Mouse (Mus musculus): Measurements from ENCODE around the gene Nfkbia. TPM values are rescaled to one million over a fixed set of nuclear protein-coding genes. Genes with fewer than 3 reads are reported as not detected.

Nfkbia gene
- polyA plus RNA-seq, 1 experiment from 2014 or later, result 63.9 TPM

DNA sequence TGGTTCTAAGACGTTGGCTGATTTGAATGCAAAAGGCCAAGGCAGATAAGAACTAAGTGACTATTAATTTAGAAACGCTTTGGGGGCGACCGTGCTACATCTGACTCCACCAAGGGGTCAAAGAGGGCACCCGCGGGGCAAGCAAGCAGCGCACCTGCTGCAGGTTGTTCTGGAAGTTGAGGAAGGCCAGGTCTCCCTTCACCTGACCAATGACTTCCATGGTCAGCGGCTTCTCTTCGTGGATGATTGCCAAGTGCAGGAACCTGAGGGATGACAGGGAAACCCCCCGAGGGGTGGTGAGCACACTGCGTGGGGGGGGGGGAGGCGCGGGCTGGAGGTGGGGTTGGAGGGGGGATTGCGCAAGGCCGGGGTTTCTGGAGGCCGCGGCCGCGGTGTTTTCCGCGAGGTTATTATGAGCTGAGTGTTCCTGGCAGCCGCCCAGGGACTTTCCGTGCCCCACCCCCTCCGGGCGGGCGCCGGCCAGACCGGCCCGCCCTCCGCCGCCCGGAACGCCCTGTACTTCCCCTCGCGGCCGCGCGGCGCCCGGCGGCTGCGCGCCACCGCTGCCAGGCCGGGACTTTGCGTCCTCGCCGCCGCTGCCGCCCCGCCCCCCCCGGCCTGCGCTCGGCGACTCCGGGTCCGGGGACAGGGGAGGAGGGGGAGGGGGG lies 797 bp downstream of the Nfkbia start:
- Histone ChIP-seq H3K4me2 (replicated peaks) (peak overlapping the region; percentile 86), H3K4me3 (replicated peaks; ENCODE audit: low read length) (peak overlapping the region; percentile 84), H3K36me3 (replicated peaks; ENCODE audit: control insufficient read depth, insufficient read depth) (peaks cover 34% of the 10 kb centered on the region), H3K27ac (peak overlapping the region; percentile 98), H3K9me3 (ENCODE audit: control insufficient read depth, low read length) (no peaks in the 10 kb centered on the region), H3K9ac (peak overlapping the region; percentile 93), H3K27me3 (ENCODE audit: control insufficient read depth, insufficient read depth, low read length) (no peaks in the 10 kb centered on the region), H3K4me1 (replicated peaks; ENCODE audit: control insufficient read depth, insufficient read depth, low read length) (peaks cover 23% of the 10 kb centered on the region)
- ATAC-seq (ENCODE audit: low FRiP score), result peak; percentile 85
- peak; percentile 84 for DNase-seq (ENCODE audit: low spot score)
- 3% methylated on average over 45 of the region's 57 CpGs for WGBS

DNA sequence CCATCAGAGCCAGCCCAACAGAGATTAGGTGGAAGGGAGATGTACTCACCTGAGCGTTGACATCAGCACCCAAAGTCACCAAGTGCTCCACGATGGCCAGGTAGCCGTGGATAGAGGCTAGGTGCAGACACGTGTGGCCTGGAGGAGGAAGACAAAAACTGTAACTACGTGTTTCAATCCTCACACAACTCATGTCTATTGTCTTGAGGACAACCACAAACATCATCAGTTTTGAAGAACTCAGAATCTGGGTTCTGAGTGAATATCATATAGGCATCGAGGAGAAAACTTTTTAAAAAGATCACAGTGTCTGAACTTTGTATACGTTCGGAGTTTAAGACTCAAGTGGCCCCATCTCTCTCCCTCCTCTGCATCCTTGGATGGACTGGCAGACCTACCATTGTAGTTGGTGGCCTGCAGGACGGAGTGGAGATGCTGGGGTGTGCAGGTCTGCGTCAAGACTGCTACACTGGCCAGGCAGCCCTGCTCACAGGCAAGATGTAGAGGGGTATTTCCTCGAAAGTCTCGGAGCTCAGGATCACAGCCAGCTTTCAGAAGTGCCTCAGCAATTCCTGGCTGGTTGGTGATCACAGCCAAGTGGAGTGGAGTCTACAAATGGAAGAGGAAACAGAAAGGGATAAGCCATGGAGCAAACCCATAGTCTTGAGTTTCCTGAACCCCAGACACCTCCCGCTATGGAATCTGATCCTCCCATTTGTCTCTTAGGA lies 1.6 kb downstream of the Nfkbia start:
- no peak for DNase-seq (ENCODE audit: low spot score)
- peak overlapping the region; percentile 98 for H3K27ac ChIP-seq
- WGBS, result 83% methylated on average over 13 of the region's 13 CpGs

DNA sequence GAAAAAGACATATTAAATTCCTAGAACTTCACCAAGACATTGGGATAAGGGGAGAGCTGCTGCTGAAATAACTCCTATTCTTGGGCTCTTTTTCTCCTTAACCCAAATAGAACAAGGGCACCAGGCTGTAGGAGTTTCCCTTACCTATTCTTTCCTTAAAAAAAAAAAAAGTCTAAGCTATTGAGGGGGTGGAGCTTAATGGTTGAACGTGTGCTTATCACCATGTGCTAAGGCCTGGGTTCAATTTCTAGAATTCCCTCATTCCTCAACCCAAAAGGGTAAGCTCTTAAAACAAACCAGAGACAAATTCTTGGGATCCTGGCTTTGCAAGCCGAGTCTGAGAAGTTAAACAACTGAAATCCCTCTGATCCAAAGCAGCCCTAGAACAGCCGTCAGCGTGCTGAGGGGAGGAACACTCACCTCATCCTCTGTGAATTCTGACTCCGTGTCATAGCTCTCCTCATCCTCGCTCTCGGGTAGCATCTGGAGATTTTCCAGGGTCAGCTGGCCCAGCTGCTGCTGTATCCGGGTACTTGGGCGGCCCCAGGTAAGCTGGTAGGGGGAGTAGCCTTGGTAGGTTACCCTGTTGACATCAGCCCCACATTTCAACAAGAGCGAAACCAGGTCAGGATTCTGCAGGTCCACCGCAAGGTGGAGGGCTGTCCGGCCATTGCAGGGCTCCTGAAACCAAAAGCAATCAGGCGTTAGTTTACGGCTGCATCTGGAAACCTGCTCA lies 2.3 kb downstream of the Nfkbia start:
- Histone ChIP-seq H3K36me3 (replicated peaks; ENCODE audit: control insufficient read depth, insufficient read depth) (peaks cover 34% of the 10 kb centered on the region), H3K9ac (peak overlapping the region; percentile 10; the same call in 1 of the 2 replicates), H3K27ac (no peak overlapping the region), H3K27me3 (ENCODE audit: control insufficient read depth, insufficient read depth, low read length) (no peaks in the 10 kb centered on the region), H3K4me3 (replicated peaks; ENCODE audit: low read length) (no peak overlapping the region), H3K9me3 (ENCODE audit: control insufficient read depth, low read length) (no peaks in the 10 kb centered on the region), H3K4me1 (replicated peaks; ENCODE audit: control insufficient read depth, insufficient read depth, low read length) (peaks cover 23% of the 10 kb centered on the region), H3K4me2 (replicated peaks) (peak overlapping the region; percentile 86; the same call in 1 of the 2 replicates)
- DNase-seq (ENCODE audit: low spot score), result no peak
- ATAC-seq (ENCODE audit: low FRiP score), result no peak
- 91% methylated on average over 14 of the region's 14 CpGs for WGBS

More for the DNA sequence above, 1.6 kb downstream of the Nfkbia start:
- peaks cover 23% of the 10 kb centered on the region for H3K4me1 ChIP-seq (replicated peaks; ENCODE audit: control insufficient read depth, insufficient read depth, low read length)
- H3K9me3 ChIP-seq (ENCODE audit: control insufficient read depth, low read length), result no peaks in the 10 kb centered on the region
- peak overlapping the region; percentile 86 for H3K4me2 ChIP-seq (replicated peaks)
- peaks cover 34% of the 10 kb centered on the region for H3K36me3 ChIP-seq (replicated peaks; ENCODE audit: control insufficient read depth, insufficient read depth)
- H3K4me3 ChIP-seq (replicated peaks; ENCODE audit: low read length), result peak overlapping the region; percentile 84
- no peak for ATAC-seq (ENCODE audit: low FRiP score)
- H3K27me3 ChIP-seq (ENCODE audit: control insufficient read depth, insufficient read depth, low read length), result no peaks in the 10 kb centered on the region
- H3K9ac ChIP-seq, result peak overlapping the region; percentile 93

DNA sequence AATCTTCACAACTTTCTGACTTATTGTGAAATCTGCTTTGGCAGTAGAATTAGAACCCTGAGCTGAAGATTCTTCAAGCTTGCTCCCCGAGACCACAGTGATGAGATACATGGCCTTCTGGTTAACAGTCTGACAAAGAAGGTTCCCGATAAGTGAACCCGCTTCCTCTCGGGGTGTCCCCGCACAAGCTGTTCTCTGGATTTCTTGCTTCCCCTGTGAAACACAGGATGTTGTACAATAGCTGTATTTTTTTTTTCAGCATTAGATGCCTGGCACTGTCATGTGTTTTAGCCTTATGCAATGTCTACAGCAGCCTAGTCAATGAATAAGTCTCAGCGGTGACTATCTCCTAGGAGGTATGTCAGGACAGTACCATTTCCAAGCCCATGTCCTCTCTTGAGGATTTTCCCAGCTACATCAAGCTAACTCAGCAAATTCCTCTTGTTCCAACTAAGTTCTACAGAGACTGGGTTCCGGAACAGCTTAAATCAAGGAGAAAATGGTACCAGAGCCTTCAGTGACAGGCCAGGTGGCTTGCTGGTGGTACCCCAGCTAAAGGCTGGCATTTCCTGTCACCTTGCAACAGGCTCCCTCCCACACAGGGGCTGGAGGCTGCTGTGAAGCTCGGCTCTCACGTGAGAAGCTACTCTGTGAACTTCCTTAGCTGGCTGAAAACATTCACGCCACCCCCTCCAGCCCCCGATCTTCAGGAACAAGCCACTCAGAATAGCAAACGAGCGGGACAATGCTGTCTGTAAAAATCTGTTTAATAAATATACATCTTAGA lies 3.6 kb downstream of the Nfkbia start:
- no peak for ATAC-seq (ENCODE audit: low FRiP score)
- WGBS, result 88% methylated on average over 13 of the region's 13 CpGs
- H3K9me3 ChIP-seq (ENCODE audit: control insufficient read depth, low read length), result no peaks in the 10 kb centered on the region
- H3K36me3 ChIP-seq (replicated peaks; ENCODE audit: control insufficient read depth, insufficient read depth), result peaks cover 34% of the 10 kb centered on the region
- no peak overlapping the region for H3K27ac ChIP-seq
- no peak overlapping the region for H3K9ac ChIP-seq
- DNase-seq (ENCODE audit: low spot score), result no peak
- no peak overlapping the region for H3K4me3 ChIP-seq (replicated peaks; ENCODE audit: low read length)
- no peaks in the 10 kb centered on the region for H3K27me3 ChIP-seq (ENCODE audit: control insufficient read depth, insufficient read depth, low read length)
- no peak overlapping the region for H3K4me2 ChIP-seq (replicated peaks)
- H3K4me1 ChIP-seq (replicated peaks; ENCODE audit: control insufficient read depth, insufficient read depth, low read length), result peaks cover 23% of the 10 kb centered on the region

DNA sequence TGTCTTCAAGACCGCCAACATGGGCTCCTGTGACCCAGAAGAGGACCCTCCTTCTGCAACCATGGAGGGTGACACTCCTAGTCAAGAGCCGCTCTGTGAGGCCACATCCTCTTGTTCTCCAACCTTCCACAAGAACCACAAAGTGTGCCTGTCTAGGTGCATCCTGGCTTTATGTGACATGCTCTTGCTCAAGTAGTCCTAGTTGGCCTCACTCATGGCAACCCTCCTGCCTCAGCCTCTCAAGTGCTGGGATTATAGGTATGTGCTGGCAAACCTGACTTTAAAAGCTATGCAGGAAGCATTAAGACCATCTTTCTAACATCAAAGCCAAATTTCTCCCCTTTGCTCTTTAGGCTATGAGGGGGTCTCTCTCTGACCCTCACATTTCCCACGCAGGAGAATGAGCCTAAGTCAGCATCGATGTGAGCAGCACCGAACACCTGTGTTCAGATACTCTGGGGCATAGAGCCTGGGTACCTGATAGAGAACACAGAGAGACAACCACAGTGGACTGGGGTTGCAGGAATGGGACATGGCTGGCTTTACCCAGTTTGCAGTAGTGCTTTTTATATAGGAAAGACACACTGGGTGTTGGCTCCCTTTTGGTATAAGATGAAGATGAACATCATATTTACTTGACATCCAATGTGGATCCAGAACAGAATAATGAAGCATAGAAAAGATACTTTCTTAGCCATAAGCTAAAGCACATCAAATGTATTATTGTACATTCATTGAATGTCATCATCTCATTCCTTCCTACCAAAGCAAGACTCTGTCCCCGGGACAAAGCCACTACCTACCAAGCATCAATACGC lies 4.4 kb downstream of the Nfkbia start:
- Histone ChIP-seq H3K27me3 (ENCODE audit: control insufficient read depth, insufficient read depth, low read length) (no peaks in the 10 kb centered on the region), H3K9me3 (ENCODE audit: control insufficient read depth, low read length) (no peaks in the 10 kb centered on the region), H3K4me1 (replicated peaks; ENCODE audit: control insufficient read depth, insufficient read depth, low read length) (peaks cover 21% of the 10 kb centered on the region), H3K4me2 (replicated peaks) (no peak overlapping the region), H3K27ac (no peak overlapping the region), H3K9ac (no peak overlapping the region), H3K4me3 (replicated peaks; ENCODE audit: low read length) (no peak overlapping the region), H3K36me3 (replicated peaks; ENCODE audit: control insufficient read depth, insufficient read depth) (peaks cover 34% of the 10 kb centered on the region)
- 96% methylated on average over 7 of the region's 7 CpGs for WGBS
- no peak for DNase-seq (ENCODE audit: low spot score)
- no peak for ATAC-seq (ENCODE audit: low FRiP score)

DNA sequence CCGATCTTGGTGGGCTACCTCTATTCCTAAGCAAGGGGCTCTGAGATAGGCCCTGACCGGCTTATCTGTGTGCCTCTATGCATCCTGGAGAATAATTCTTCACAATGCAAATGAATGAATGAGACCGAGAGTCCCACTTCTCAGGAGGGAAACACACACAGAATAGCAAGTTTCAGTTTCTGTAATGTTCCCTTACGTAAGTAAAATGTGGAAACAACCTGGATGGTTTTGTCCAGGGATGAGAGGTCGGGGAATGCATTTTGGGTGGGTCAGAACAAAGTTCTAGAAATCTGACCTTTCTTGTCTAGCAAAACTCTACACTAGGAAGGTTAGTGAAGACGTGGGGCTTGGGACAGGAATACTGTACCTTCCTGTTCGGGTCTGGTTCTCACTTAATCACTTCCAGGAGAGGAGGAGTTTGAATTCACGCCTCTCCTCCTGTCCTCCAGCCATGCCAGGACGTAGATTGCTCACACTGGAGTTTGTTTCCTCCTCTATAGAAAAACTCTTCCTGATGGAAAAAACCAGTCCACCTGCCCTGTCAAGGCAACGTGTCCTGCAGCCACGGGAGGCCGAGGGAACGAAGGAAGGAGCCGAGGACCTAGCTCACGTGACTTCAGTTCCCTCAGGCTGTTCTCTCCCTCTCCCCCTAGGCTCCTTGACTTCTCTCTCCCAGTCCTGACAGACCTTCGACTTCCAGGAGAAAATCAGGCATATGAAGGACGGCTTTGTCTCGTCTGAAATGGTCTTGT lies 5.3 kb downstream of the Nfkbia start:
- Histone ChIP-seq H3K4me3 (replicated peaks; ENCODE audit: low read length) (no peak overlapping the region), H3K27ac (no peak overlapping the region), H3K4me1 (replicated peaks; ENCODE audit: control insufficient read depth, insufficient read depth, low read length) (peaks cover 17% of the 10 kb centered on the region), H3K9me3 (ENCODE audit: control insufficient read depth, low read length) (no peaks in the 10 kb centered on the region), H3K4me2 (replicated peaks) (no peak overlapping the region), H3K9ac (no peak overlapping the region), H3K27me3 (ENCODE audit: control insufficient read depth, insufficient read depth, low read length) (no peaks in the 10 kb centered on the region), H3K36me3 (replicated peaks; ENCODE audit: control insufficient read depth, insufficient read depth) (peaks cover 34% of the 10 kb centered on the region)
- no peak for ATAC-seq (ENCODE audit: low FRiP score)
- WGBS, result 83% methylated on average over 18 of the region's 18 CpGs
- DNase-seq (ENCODE audit: low spot score), result no peak

DNA sequence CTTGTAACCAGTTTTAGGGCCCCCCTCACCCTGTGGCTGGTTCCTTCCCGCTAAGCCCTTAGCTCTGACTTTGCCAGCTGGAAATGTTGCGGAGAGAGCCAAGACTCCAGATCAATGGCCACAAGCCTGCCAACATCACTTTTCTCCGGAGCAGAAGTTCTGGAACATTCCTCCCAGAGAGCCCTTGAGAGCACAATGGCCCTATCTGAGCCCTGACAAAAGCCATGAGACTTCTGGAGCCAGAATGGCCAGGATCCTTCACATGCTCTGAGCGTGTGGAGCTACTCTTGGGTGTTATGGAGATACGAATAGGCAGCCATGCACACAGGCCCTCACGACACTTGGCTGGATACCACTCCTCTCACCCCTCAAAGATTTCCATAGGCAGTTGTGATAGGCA lies 7.6 kb downstream of the Nfkbia start:
- WGBS, result 90% methylated on average over 6 of the region's 6 CpGs
- H3K27ac ChIP-seq, result no peak overlapping the region

More for the DNA sequence above, 7.6 kb downstream of the Nfkbia start:
- no peaks in the 10 kb centered on the region for H3K27me3 ChIP-seq (ENCODE audit: control insufficient read depth, insufficient read depth, low read length)
- no peak for DNase-seq (ENCODE audit: low spot score)
- H3K9ac ChIP-seq, result no peak overlapping the region
- no peaks in the 10 kb centered on the region for H3K9me3 ChIP-seq (ENCODE audit: control insufficient read depth, low read length)
- H3K36me3 ChIP-seq (replicated peaks; ENCODE audit: control insufficient read depth, insufficient read depth), result peaks cover 22% of the 10 kb centered on the region
- H3K4me3 ChIP-seq (replicated peaks; ENCODE audit: low read length), result no peak overlapping the region
- no peak for ATAC-seq (ENCODE audit: low FRiP score)
- no peaks in the 10 kb centered on the region for H3K4me1 ChIP-seq (replicated peaks; ENCODE audit: control insufficient read depth, insufficient read depth, low read length)
- no peak overlapping the region for H3K4me2 ChIP-seq (replicated peaks)
